Mouse (Mus musculus): ENCODE results near the gene Gm9936. TPM values are rescaled to one million over a fixed set of nuclear protein-coding genes. Genes with fewer than 3 reads are reported as not detected.

Gm9936 gene
- total and polyA plus RNA-seq, 3 experiments = not detected

- 62% methylated on average over 12 of the region's 12 CpGs for WGBS
- Histone ChIP-seq H3K79me2 (replicated peaks; ENCODE audit: control insufficient read depth, insufficient read depth, low read length) (no peaks in the 10 kb centered on the region), H3K9ac (ENCODE audit: low read depth, low read length) (no peak overlapping the region), H3K36me3 (ENCODE audit: control insufficient read depth, insufficient read depth, low read length) (no peaks in the 10 kb centered on the region), H3K4me1 (ENCODE audit: control insufficient read depth, insufficient read depth, low read length) (no peaks in the 10 kb centered on the region), H3K4me3 (no peak overlapping the region), H3K27ac (no peak overlapping the region), H3K27me3 (ENCODE audit: control insufficient read depth, insufficient read depth, low read length) (no peaks in the 10 kb centered on the region)
- peak in 1 of 2 experiments; percentile 44 for DNase-seq
- intact Hi-C loops (cut with DNase I) = no loop called here
- TF ChIP-seq CTCF (IDR thresholded peaks at IDR 0.05) (no peak), EP300 (IDR thresholded peaks at IDR 0.05; ENCODE audit: insufficient read depth, low read depth, low read length) (0 out of 2 replicates have a peak, but pooled peaks have one; percentile 39), POLR2A (IDR thresholded peaks at IDR 0.05; ENCODE audit: insufficient read depth, low read depth, low read length) (0 out of 2 replicates have a peak, but pooled peaks have one; percentile 15)
Observed at GRCm38 (mm10) chr5:114827427-114827826, 31.1 kb downstream of the Gm9936 start.

- DNase-seq = peak in 1 of 2 experiments; percentile 65
- Histone ChIP-seq H3K79me2 (replicated peaks; ENCODE audit: control insufficient read depth, insufficient read depth, low read length) (no peaks in the 10 kb centered on the region), H3K27ac (no peak overlapping the region), H3K4me1 (ENCODE audit: control insufficient read depth, insufficient read depth, low read length) (no peaks in the 10 kb centered on the region), H3K9ac (ENCODE audit: low read depth, low read length) (no peak overlapping the region), H3K27me3 (ENCODE audit: control insufficient read depth, insufficient read depth, low read length) (no peaks in the 10 kb centered on the region), H3K36me3 (ENCODE audit: control insufficient read depth, insufficient read depth, low read length) (no peaks in the 10 kb centered on the region), H3K4me3 (peak overlapping the region; percentile 19)
- TF ChIP-seq CTCF (IDR thresholded peaks at IDR 0.05) = 0 out of 2 replicates have a peak, but pooled peaks have one; percentile 12
- no peak for TF ChIP-seq EP300 (IDR thresholded peaks at IDR 0.05; ENCODE audit: insufficient read depth, low read depth, low read length)
- WGBS = 6% methylated on average over 27 of the region's 27 CpGs
- intact Hi-C loops (cut with DNase I) = no loop called here
Observed at GRCm38 (mm10) chr5:114825978-114826691, 32.3 kb downstream of the Gm9936 start.

DNA sequence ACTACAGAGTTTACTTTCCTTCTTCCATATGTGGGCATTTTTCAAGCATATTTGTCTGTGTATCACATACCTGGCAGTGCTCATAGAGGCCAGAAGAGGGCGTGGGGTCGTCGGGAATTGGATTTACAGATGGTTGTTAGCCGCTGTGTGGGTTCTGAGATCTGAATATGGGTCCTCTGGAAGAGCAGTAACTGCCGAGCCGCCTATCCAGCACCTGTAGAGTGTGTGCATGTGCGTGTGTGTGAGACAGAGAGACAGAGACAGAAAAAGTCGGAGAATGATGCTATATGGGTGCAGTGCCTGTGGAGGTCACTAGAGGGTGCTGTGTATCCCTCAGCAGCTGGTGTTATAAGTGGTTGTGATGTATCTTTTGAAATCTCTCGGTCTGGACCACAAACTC lies 34.3 kb downstream of the Gm9936 start:
- DNase-seq = peak; percentile 25 to 62
- Histone ChIP-seq H3K27ac (no peak overlapping the region), H3K79me2 (replicated peaks; ENCODE audit: control insufficient read depth, insufficient read depth, low read length) (no peaks in the 10 kb centered on the region), H3K4me3 (no peak overlapping the region), H3K27me3 (ENCODE audit: control insufficient read depth, insufficient read depth, low read length) (no peaks in the 10 kb centered on the region), H3K36me3 (ENCODE audit: control insufficient read depth, insufficient read depth, low read length) (no peaks in the 10 kb centered on the region), H3K4me1 (ENCODE audit: control insufficient read depth, insufficient read depth, low read length) (no peaks in the 10 kb centered on the region), H3K9ac (ENCODE audit: low read depth, low read length) (no peak overlapping the region)
- WGBS = 14% methylated on average over 9 of the region's 9 CpGs
- intact Hi-C loops (cut with DNase I) = loop anchor here (5.0 kb wide), 1 partner anchor 73 kb away; the partner anchor contains the start of gene Oasl2
- TF ChIP-seq POLR2A (IDR thresholded peaks at IDR 0.05; ENCODE audit: insufficient read depth, low read depth, low read length) (no peak), CTCF (IDR thresholded peaks at IDR 0.05) (peak; percentile 85)

GRCm38 (mm10) chr5:114822796-114823688 lies 35.4 kb downstream of the Gm9936 start, which contains the start of gene 1500011B03Rik:
Gene 1500011B03Rik (minus strand): TSS chr5:114823468.
- DNase-seq = peak; percentile 66 to 77
- no peak within 1 kb of the TSS for H3K27ac ChIP-seq
- H3K4me3 ChIP-seq = peak within 1 kb of the TSS; percentile 53
- no peaks in the 10 kb centered on the region for H3K4me1 ChIP-seq (ENCODE audit: control insufficient read depth, insufficient read depth, low read length)
- 9% methylated on average over 53 of the region's 53 CpGs for WGBS
- H3K79me2 ChIP-seq (replicated peaks; ENCODE audit: control insufficient read depth, insufficient read depth, low read length) = no peaks in the 10 kb centered on the region
- H3K36me3 ChIP-seq (ENCODE audit: control insufficient read depth, insufficient read depth, low read length) = no peaks in the 10 kb centered on the region
- 0 out of 2 replicates have a peak, but pooled peaks have one; percentile 18 for TF ChIP-seq POLR2A (IDR thresholded peaks at IDR 0.05; ENCODE audit: insufficient read depth, low read depth, low read length)
- no peak for TF ChIP-seq EP300 (IDR thresholded peaks at IDR 0.05; ENCODE audit: insufficient read depth, low read depth, low read length)
- H3K27me3 ChIP-seq (ENCODE audit: control insufficient read depth, insufficient read depth, low read length) = no peaks in the 10 kb centered on the region
- intact Hi-C loops (cut with DNase I) = loop anchor here (5.0 kb wide), 1 partner anchor 74 kb away; the partner anchor contains the start of gene Oasl2
- peak within 1 kb of the TSS; percentile 62 for H3K9ac ChIP-seq (ENCODE audit: low read depth, low read length)

GRCm38 (mm10) chr5:114818124-114818523 lies 40.4 kb downstream of the Gm9936 start:
- intact Hi-C loops (cut with DNase I) = no loop called here
- WGBS = 77% methylated on average over 11 of the region's 11 CpGs
- TF ChIP-seq EP300 (IDR thresholded peaks at IDR 0.05; ENCODE audit: insufficient read depth, low read depth, low read length) (no peak), POLR2A (IDR thresholded peaks at IDR 0.05; ENCODE audit: insufficient read depth, low read depth, low read length) (no peak), CTCF (IDR thresholded peaks at IDR 0.05) (no peak)
- Histone ChIP-seq H3K27me3 (ENCODE audit: control insufficient read depth, insufficient read depth, low read length) (no peaks in the 10 kb centered on the region), H3K4me3 (no peak overlapping the region), H3K79me2 (replicated peaks; ENCODE audit: control insufficient read depth, insufficient read depth, low read length) (no peaks in the 10 kb centered on the region), H3K36me3 (ENCODE audit: control insufficient read depth, insufficient read depth, low read length) (no peaks in the 10 kb centered on the region), H3K4me1 (ENCODE audit: control insufficient read depth, insufficient read depth, low read length) (no peaks in the 10 kb centered on the region), H3K9ac (ENCODE audit: low read depth, low read length) (no peak overlapping the region), H3K27ac (no peak overlapping the region)
- no peak for DNase-seq

Data from heart, adult 2 months (tissue).